Mouse (Mus musculus) forebrain, embryonic 10.5 days (tissue): ENCODE measurements at regions not wholly inside any gene's neighbourhood (a gene's known extent, or its start where the extent isn't known, plus 50 kb on each side); places are given as distances from the start of the nearest gene placed in this dataset.

Experiments
- DNase-seq: peaks from one replicate; pipeline ENCODE4 v3.0.0-alpha.2; 2017; ENCODE audit warnings: low spot score; ENCODE audit errors: extremely low spot score
- H3K27ac ChIP-seq: fragments of 300-500 bp; sonication (generic); 2 replicates; pipeline ENCODE4 v1.5.1; 2016; ENCODE audit warnings: mild to moderate bottlenecking
- H3K27me3 ChIP-seq: fragments of 300-500 bp; sonication (generic); 2 replicates; pipeline ENCODE4 v1.6.1; 2016; ENCODE audit warnings: mild to moderate bottlenecking; ENCODE audit not compliant: poor library complexity, severe bottlenecking
- H3K36me3 ChIP-seq: fragments of 300-500 bp; sonication (generic); replicated peaks from 2 replicates; pipeline ENCODE4 v1.6.1; 2016; ENCODE audit warnings: mild to moderate bottlenecking, moderate library complexity
- H3K4me1 ChIP-seq: fragments of 300-500 bp; sonication (generic); 2 replicates; pipeline ENCODE4 v1.6.1; 2016
- H3K4me3 ChIP-seq: fragments of 300-500 bp; sonication (generic); 2 replicates; pipeline ENCODE4 v1.5.1; 2016; ENCODE audit warnings: mild to moderate bottlenecking, moderate library complexity
- H3K9me3 ChIP-seq: fragments of 300-500 bp; sonication (generic); 2 replicates; pipeline ENCODE4 v1.6.1; 2016; ENCODE audit warnings: mild to moderate bottlenecking, moderate library complexity
- WGBS: fragments of 180-500 bp; shearing (Covaris S2); methylation state at CpG from one replicate; pipeline ENCODE4 v1.1.7; 2016; 5-methylcytosine and 5-hydroxymethylcytosine counted together

GRCm38 (mm10) chr5:119560392-119560791, 110.1 kb upstream of the Tbx3 start:
- Histone ChIP-seq H3K9me3 (peaks cover 4% of the 10 kb centered on the region; the same call in 1 of the 2 replicates), H3K4me3 (no peak overlapping the region), H3K4me1 (peaks cover 13% of the 10 kb centered on the region), H3K27me3 (peaks cover 36% of the 10 kb centered on the region), H3K27ac (no peak overlapping the region), H3K36me3 (no peaks in the 10 kb centered on the region)
- DNase-seq, result no peak
- 97% methylated on average over 5 of the region's 5 CpGs for WGBS

GRCm38 (mm10) chr5:119561531-119561930, 108.9 kb upstream of the Tbx3 start:
- peaks cover 4% of the 10 kb centered on the region; the same call in 1 of the 2 replicates for H3K9me3 ChIP-seq
- H3K4me1 ChIP-seq, result peaks cover 13% of the 10 kb centered on the region
- no peak for DNase-seq
- no peak overlapping the region for H3K4me3 ChIP-seq
- no peak overlapping the region for H3K27ac ChIP-seq
- WGBS, result 90% methylated on average over 7 of the region's 7 CpGs
- peaks cover 36% of the 10 kb centered on the region for H3K27me3 ChIP-seq
- H3K36me3 ChIP-seq, result no peaks in the 10 kb centered on the region

GRCm38 (mm10) chr5:119563510-119564351, 106.7 kb upstream of the Tbx3 start:
- H3K36me3 ChIP-seq, result no peaks in the 10 kb centered on the region
- H3K4me1 ChIP-seq, result peaks cover 13% of the 10 kb centered on the region
- H3K9me3 ChIP-seq, result peaks cover 4% of the 10 kb centered on the region; the same call in 1 of the 2 replicates
- DNase-seq, result no peak
- WGBS, result 28% methylated on average over 33 of the region's 33 CpGs
- peak overlapping the region; percentile 27; the same call in 1 of the 2 replicates for H3K4me3 ChIP-seq
- H3K27ac ChIP-seq, result peak overlapping the region; percentile 60
- H3K27me3 ChIP-seq, result peaks cover 38% of the 10 kb centered on the region

- Histone ChIP-seq H3K27ac (no peak overlapping the region), H3K36me3 (no peaks in the 10 kb centered on the region), H3K4me3 (no peak overlapping the region), H3K9me3 (peaks cover 11% of the 10 kb centered on the region), H3K27me3 (peaks cover 29% of the 10 kb centered on the region), H3K4me1 (peaks cover 13% of the 10 kb centered on the region)
- no peak for DNase-seq
- 88% methylated on average over 11 of the region's 11 CpGs for WGBS
These were observed 102.8 kb upstream of the Tbx3 start for GRCm38 (mm10) chr5:119567639-119568038.

GRCm38 (mm10) chr5:119570054-119570453, 100.4 kb upstream of the Tbx3 start:
- no peaks in the 10 kb centered on the region for H3K36me3 ChIP-seq
- 83% methylated on average over 8 of the region's 8 CpGs for WGBS
- H3K27me3 ChIP-seq, result peaks cover 4% of the 10 kb centered on the region; the same call in 1 of the 2 replicates
- no peaks in the 10 kb centered on the region for H3K4me1 ChIP-seq
- H3K27ac ChIP-seq, result no peak overlapping the region
- DNase-seq, result no peak
- no peak overlapping the region for H3K4me3 ChIP-seq
- H3K9me3 ChIP-seq, result peaks cover 22% of the 10 kb centered on the region

GRCm38 (mm10) chr5:119571644-119572043, 98.8 kb upstream of the Tbx3 start:
- DNase-seq, result no peak
- H3K4me1 ChIP-seq, result no peaks in the 10 kb centered on the region
- H3K9me3 ChIP-seq, result peaks cover 22% of the 10 kb centered on the region
- 92% methylated on average over 3 of the region's 3 CpGs for WGBS
- H3K27me3 ChIP-seq, result peaks cover 3% of the 10 kb centered on the region; the same call in 1 of the 2 replicates
- no peaks in the 10 kb centered on the region for H3K36me3 ChIP-seq
- H3K4me3 ChIP-seq, result no peak overlapping the region
- H3K27ac ChIP-seq, result no peak overlapping the region

GRCm38 (mm10) chr5:119575124-119575523, 95.3 kb upstream of the Tbx3 start:
- no peaks in the 10 kb centered on the region for H3K4me1 ChIP-seq
- H3K36me3 ChIP-seq, result no peaks in the 10 kb centered on the region
- H3K9me3 ChIP-seq, result peaks cover 22% of the 10 kb centered on the region
- H3K4me3 ChIP-seq, result no peak overlapping the region
- DNase-seq, result no peak
- 83% methylated on average over 14 of the region's 14 CpGs for WGBS
- no peak overlapping the region for H3K27ac ChIP-seq
- no peaks in the 10 kb centered on the region for H3K27me3 ChIP-seq

GRCm38 (mm10) chr5:119579288-119579687, 91.2 kb upstream of the Tbx3 start:
- DNase-seq, result no peak
- Histone ChIP-seq H3K9me3 (peaks cover under 1% of the 10 kb centered on the region; the same call in 1 of the 2 replicates), H3K4me1 (no peaks in the 10 kb centered on the region), H3K27ac (no peak overlapping the region), H3K27me3 (no peaks in the 10 kb centered on the region), H3K4me3 (no peak overlapping the region), H3K36me3 (no peaks in the 10 kb centered on the region)
- 87% methylated on average over 2 of the region's 2 CpGs for WGBS

- WGBS, result 97% methylated on average over 2 of the region's 2 CpGs
- no peaks in the 10 kb centered on the region for H3K27me3 ChIP-seq
- H3K27ac ChIP-seq, result no peak overlapping the region
- H3K36me3 ChIP-seq, result no peaks in the 10 kb centered on the region
- no peaks in the 10 kb centered on the region for H3K4me1 ChIP-seq
- H3K4me3 ChIP-seq, result no peak overlapping the region
- H3K9me3 ChIP-seq, result no peaks in the 10 kb centered on the region
- DNase-seq, result no peak
These were observed 90.7 kb upstream of the Tbx3 start for GRCm38 (mm10) chr5:119579806-119580205.

- Histone ChIP-seq H3K27me3 (no peaks in the 10 kb centered on the region), H3K27ac (no peak overlapping the region), H3K4me1 (no peaks in the 10 kb centered on the region), H3K9me3 (no peaks in the 10 kb centered on the region), H3K36me3 (no peaks in the 10 kb centered on the region), H3K4me3 (no peak overlapping the region)
- no peak for DNase-seq
- WGBS, result 80% methylated on average over 6 of the region's 6 CpGs
These were observed 90.1 kb upstream of the Tbx3 start for GRCm38 (mm10) chr5:119580395-119580794.

GRCm38 (mm10) chr5:119580798-119581197, 89.7 kb upstream of the Tbx3 start:
- no peak for DNase-seq
- Histone ChIP-seq H3K27me3 (no peaks in the 10 kb centered on the region), H3K4me3 (no peak overlapping the region), H3K9me3 (no peaks in the 10 kb centered on the region), H3K27ac (no peak overlapping the region), H3K4me1 (no peaks in the 10 kb centered on the region), H3K36me3 (no peaks in the 10 kb centered on the region)
- WGBS, result 79% methylated on average over 2 of the region's 2 CpGs

- peaks cover 13% of the 10 kb centered on the region for H3K27me3 ChIP-seq
- no peak overlapping the region for H3K27ac ChIP-seq
- H3K9me3 ChIP-seq, result no peaks in the 10 kb centered on the region
- DNase-seq, result no peak
- no peak overlapping the region for H3K4me3 ChIP-seq
- 82% methylated on average over 2 of the region's 2 CpGs for WGBS
- H3K4me1 ChIP-seq, result peaks cover 19% of the 10 kb centered on the region
- H3K36me3 ChIP-seq, result no peaks in the 10 kb centered on the region
These were observed 86.1 kb upstream of the Tbx3 start for GRCm38 (mm10) chr5:119584389-119584788.

- Histone ChIP-seq H3K9me3 (no peaks in the 10 kb centered on the region), H3K4me3 (no peak overlapping the region), H3K27ac (no peak overlapping the region)
These were observed 85.6 kb upstream of the Tbx3 start for GRCm38 (mm10) chr5:119584914-119585313.

More at GRCm38 (mm10) chr5:119584914-119585313, 85.6 kb upstream of the Tbx3 start:
- Histone ChIP-seq H3K4me1 (peaks cover 19% of the 10 kb centered on the region), H3K36me3 (no peaks in the 10 kb centered on the region), H3K27me3 (peaks cover 13% of the 10 kb centered on the region)
- WGBS, result 92% methylated on average over 5 of the region's 5 CpGs
- DNase-seq, result no peak
